Mouse (Mus musculus) midbrain, embryonic 16.5 days (tissue): ENCODE results near the gene Slco2b1. TPM values are rescaled to one million over a fixed set of nuclear protein-coding genes. Genes with fewer than 3 reads are reported as not detected.
"Not testable (repeated sequence)": the region's sequence is repeated elsewhere in the genome, so short reads cannot be mapped to it uniquely, and the experiment has no call there.

Experiments
- ATAC-seq: fragments of 200-750 bp; cut with Nextera tagmentation; 2 replicates; pipeline ENCODE4 v1.8.0; 2017; ENCODE audit warnings: moderate TSS enrichment
- H3K27ac ChIP-seq: fragments of 300-500 bp; sonication (generic); 2 replicates; pipeline ENCODE4 v1.5.1; 2014; ENCODE audit warnings: mild to moderate bottlenecking, low read length, mixed read lengths
- H3K27me3 ChIP-seq: fragments of 300-500 bp; sonication (generic); 2 replicates; pipeline ENCODE4 v1.6.1; 2014; ENCODE audit warnings: low read depth, low read length, mixed read lengths; ENCODE audit not compliant: control insufficient read depth, insufficient read depth
- H3K36me3 ChIP-seq: fragments of 300-500 bp; sonication (generic); 2 replicates; pipeline ENCODE4 v1.6.1; 2014; ENCODE audit warnings: mild to moderate bottlenecking, low read length, moderate library complexity, mixed read lengths; ENCODE audit not compliant: control insufficient read depth, insufficient read depth
- H3K4me1 ChIP-seq: fragments of 300-500 bp; sonication (generic); 2 replicates; pipeline ENCODE4 v1.6.1; 2014; ENCODE audit warnings: mild to moderate bottlenecking, low read length, mixed read lengths; ENCODE audit not compliant: control insufficient read depth, insufficient read depth
- H3K4me2 ChIP-seq: fragments of 300-500 bp; sonication (generic); 2 replicates; pipeline ENCODE4 v1.6.1; 2014; ENCODE audit warnings: mild to moderate bottlenecking, low read length, mixed read lengths
- H3K4me3 ChIP-seq: fragments of 300-500 bp; sonication (generic); 2 replicates; pipeline ENCODE4 v1.5.1; 2014; ENCODE audit warnings: low read depth, mild to moderate bottlenecking, low read length, moderate library complexity, mixed read lengths
- H3K9ac ChIP-seq: fragments of 300-500 bp; sonication (generic); 2 replicates; pipeline ENCODE4 v1.6.1; 2014; ENCODE audit warnings: low read depth, low read length, mixed read lengths
- H3K9me3 ChIP-seq: fragments of 300-500 bp; sonication (generic); replicated peaks from 2 replicates; pipeline ENCODE4 v1.6.1; 2014; ENCODE audit warnings: mild to moderate bottlenecking, low read length, mixed read lengths; ENCODE audit not compliant: control insufficient read depth, poor library complexity, severe bottlenecking
- WGBS: fragments of 180-500 bp; shearing (Covaris S2); extraction: QIAGEN DNeasy Blood & Tissue Kit; methylation state at CpG from one replicate; pipeline ENCODE4 v1.1.7; 2014; 5-methylcytosine and 5-hydroxymethylcytosine counted together
- polyA plus RNA-seq: library from polyadenylated mRNA; unstranded; fragments of >200 nt; fragmentation: Nextera tagmentation; extraction: Ambion mirVana; gene quantifications from 2 replicates; pipeline ENCODE4 v1.2.1, GENCODE M21; 2015

Gene Slco2b1
- polyA plus RNA-seq, 1 experiment from 2014 or later, result 6.5 TPM

DNA sequence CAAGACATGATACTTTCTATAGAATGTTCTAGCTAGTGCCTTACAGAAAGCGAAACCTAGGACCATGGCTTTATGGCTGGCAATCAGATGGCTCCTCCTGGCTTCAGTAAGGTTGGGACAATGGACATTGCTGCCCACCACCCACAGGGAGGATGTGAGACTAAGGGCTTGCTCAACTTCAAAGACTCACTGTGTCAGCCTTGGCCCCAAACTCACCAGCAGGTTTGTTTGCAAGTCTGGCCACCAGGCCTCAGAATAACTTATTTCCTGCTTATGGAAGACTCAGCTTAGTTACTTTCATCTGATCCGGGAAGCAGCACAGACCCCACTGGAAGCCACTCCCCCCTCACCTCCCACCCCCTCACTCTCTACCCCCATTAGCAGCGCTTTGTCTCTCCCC is 12.0 kb downstream of the Slco2b1 start:
- Histone ChIP-seq H3K9ac (no peak overlapping the region), H3K4me1 (no peaks in the 10 kb centered on the region), H3K27ac (no peak overlapping the region), H3K4me2 (no peak overlapping the region), H3K36me3 (no peaks in the 10 kb centered on the region), H3K4me3 (no peak overlapping the region), H3K27me3 (no peaks in the 10 kb centered on the region), H3K9me3 (no peaks in the 10 kb centered on the region)
- ATAC-seq, result no peak
- WGBS, result 67% methylated on average over 3 of the region's 3 CpGs

DNA sequence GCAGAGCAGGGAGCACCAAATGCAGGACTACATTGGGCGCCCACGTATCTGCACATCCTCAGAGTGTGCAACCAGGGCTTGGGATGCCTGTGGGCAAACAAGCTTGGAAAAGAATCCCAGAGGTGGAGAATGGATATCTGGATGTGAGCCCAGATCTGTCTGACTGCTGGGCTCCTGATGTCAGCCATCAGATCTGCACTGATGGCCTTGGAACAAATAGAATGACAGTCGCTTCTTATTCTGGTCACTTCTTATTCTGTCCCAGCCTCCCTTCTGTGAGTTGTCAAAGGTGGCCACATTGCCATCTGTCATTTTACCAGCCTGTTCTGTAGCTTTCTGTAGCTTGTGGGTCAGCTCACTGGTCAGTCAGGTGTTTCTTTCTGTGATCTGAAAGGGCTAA is 12.6 kb downstream of the Slco2b1 start:
- no peak overlapping the region for H3K4me3 ChIP-seq
- 80% methylated on average over 3 of the region's 3 CpGs for WGBS
- H3K9me3 ChIP-seq, result no peaks in the 10 kb centered on the region
- H3K27me3 ChIP-seq, result no peaks in the 10 kb centered on the region
- no peaks in the 10 kb centered on the region for H3K36me3 ChIP-seq
- H3K9ac ChIP-seq, result no peak overlapping the region
- H3K4me2 ChIP-seq, result no peak overlapping the region
- no peaks in the 10 kb centered on the region for H3K4me1 ChIP-seq
- no peak for ATAC-seq
- no peak overlapping the region for H3K27ac ChIP-seq

GRCm38 (mm10) chr7:99695471-99696057 is 15.6 kb downstream of the Slco2b1 start:
- 82% methylated on average over 8 of the region's 8 CpGs for WGBS
- no peak for ATAC-seq
- no peak overlapping the region for H3K4me2 ChIP-seq
- H3K27me3 ChIP-seq, result no peaks in the 10 kb centered on the region
- no peaks in the 10 kb centered on the region for H3K36me3 ChIP-seq
- H3K4me3 ChIP-seq, result no peak overlapping the region
- H3K9me3 ChIP-seq, result no peaks in the 10 kb centered on the region
- H3K9ac ChIP-seq, result no peak overlapping the region
- H3K4me1 ChIP-seq, result no peaks in the 10 kb centered on the region
- H3K27ac ChIP-seq, result no peak overlapping the region

DNA sequence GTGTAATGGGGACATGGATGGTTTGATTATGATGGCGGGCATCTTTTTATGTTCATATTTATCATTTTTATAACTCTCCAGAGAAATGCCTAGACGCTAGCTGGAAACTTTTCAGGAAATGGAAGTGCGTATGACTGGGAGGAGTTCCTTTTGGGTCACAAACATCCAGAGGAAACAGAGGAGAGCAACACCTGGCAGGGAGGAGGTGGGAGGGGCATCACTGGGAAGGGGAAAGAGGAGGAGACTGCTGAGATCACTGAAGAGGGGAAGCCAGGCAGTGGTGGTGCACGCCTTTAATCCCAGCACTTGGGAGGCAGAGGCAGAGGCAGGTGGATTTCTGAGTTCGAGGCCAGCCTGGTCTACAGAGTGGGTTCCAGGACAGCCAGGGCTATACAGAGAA is 16.7 kb downstream of the Slco2b1 start:
- H3K4me2 ChIP-seq, H3K36me3 ChIP-seq, H3K9me3 ChIP-seq, ATAC-seq, H3K4me3 ChIP-seq, H3K4me1 ChIP-seq, H3K27me3 ChIP-seq, H3K27ac ChIP-seq, H3K9ac ChIP-seq: not testable (repeated sequence)
- WGBS, result 85% methylated on average over 5 of the region's 5 CpGs

GRCm38 (mm10) chr7:99693976-99694375 is 17.2 kb downstream of the Slco2b1 start:
- H3K4me3 ChIP-seq, result no peak overlapping the region
- no peaks in the 10 kb centered on the region for H3K9me3 ChIP-seq
- WGBS, result 93% methylated on average over 3 of the region's 3 CpGs
- no peaks in the 10 kb centered on the region for H3K36me3 ChIP-seq
- no peak for ATAC-seq
- no peaks in the 10 kb centered on the region for H3K4me1 ChIP-seq
- H3K27me3 ChIP-seq, result no peaks in the 10 kb centered on the region
- H3K9ac ChIP-seq, result no peak overlapping the region
- H3K4me2 ChIP-seq, result no peak overlapping the region
- no peak overlapping the region for H3K27ac ChIP-seq

DNA sequence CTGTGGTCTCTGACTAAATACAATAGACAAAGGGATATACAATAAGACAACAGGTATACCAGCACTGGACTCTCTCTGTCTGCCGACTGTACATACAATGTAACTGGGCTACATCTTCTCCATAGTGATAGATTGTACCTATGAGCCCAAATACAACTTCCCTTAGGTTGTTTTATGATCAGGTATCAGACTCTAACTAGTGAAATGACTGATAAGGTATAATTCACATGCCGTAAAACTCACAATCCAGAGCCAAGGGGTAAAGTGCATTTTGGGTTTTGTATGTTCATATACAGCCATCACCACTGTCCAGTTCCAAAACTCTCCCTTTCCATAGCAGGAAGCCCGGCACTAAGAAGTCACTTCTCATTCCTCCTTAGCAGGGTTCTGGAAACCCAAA is 17.8 kb downstream of the Slco2b1 start:
- Histone ChIP-seq H3K36me3 (no peaks in the 10 kb centered on the region), H3K4me3 (no peak overlapping the region), H3K4me1 (no peaks in the 10 kb centered on the region), H3K9me3 (no peaks in the 10 kb centered on the region), H3K4me2 (no peak overlapping the region), H3K27ac (no peak overlapping the region), H3K27me3 (no peaks in the 10 kb centered on the region), H3K9ac (no peak overlapping the region)
- ATAC-seq, result no peak
- 98% methylated on average over 3 of the region's 3 CpGs for WGBS

DNA sequence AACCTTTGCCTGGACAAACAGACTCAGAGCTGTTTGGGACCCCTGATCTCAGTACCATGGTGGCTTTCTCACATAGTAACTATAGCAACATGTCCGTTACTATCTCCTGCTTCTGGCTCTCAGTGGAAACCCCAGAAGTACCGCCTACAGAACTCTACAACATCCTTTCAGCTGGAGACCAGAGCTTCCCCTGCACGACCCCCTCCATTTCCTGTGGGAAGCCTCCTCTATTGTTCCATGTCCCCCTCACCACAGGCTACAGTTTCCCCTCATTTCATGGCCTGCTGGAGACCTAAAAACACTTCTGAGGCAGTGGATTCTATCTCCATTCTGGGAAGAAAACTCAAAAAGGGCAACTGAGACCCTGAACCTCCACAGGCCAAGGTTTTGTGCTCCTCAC is 18.7 kb downstream of the Slco2b1 start:
- H3K27me3 ChIP-seq, result no peaks in the 10 kb centered on the region
- H3K4me3 ChIP-seq, result no peak overlapping the region
- no peak overlapping the region for H3K27ac ChIP-seq
- H3K9ac ChIP-seq, result no peak overlapping the region
- H3K4me1 ChIP-seq, result no peaks in the 10 kb centered on the region
- no peak for ATAC-seq
- H3K36me3 ChIP-seq, result no peaks in the 10 kb centered on the region
- no peak overlapping the region for H3K4me2 ChIP-seq
- H3K9me3 ChIP-seq, result no peaks in the 10 kb centered on the region
- WGBS, result 26% methylated on average over 3 of the region's 3 CpGs

GRCm38 (mm10) chr7:99690819-99691218 is 20.3 kb downstream of the Slco2b1 start:
- Histone ChIP-seq H3K4me1 (no peaks in the 10 kb centered on the region), H3K36me3 (no peaks in the 10 kb centered on the region), H3K4me3 (no peak overlapping the region), H3K9ac (no peak overlapping the region), H3K9me3 (no peaks in the 10 kb centered on the region), H3K4me2 (no peak overlapping the region), H3K27me3 (no peaks in the 10 kb centered on the region), H3K27ac (no peak overlapping the region)
- no peak for ATAC-seq
- WGBS, result 74% methylated on average over 7 of the region's 7 CpGs

DNA sequence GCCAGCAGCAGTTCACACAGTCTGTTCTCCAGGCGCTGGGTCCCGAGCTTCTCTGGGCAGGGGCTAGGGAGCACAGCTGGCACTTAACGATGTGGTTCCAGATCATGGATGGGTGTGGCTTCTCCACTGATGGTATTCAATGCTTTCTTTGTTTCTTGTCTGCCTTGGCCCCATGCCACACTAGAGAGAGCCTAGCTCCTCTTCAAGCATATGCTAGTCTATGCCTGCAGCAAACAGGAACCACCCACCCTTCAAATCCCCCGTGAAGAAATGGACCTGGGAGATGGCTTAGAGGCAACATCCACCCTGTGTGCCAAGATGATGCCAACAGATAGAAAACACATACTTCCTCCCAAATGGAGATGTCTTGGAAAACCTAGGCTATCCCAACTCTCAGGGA is 27.1 kb downstream of the Slco2b1 start:
- Histone ChIP-seq H3K36me3 (no peaks in the 10 kb centered on the region), H3K4me2 (no peak overlapping the region), H3K4me1 (no peaks in the 10 kb centered on the region), H3K27ac (no peak overlapping the region), H3K4me3 (no peak overlapping the region), H3K27me3 (no peaks in the 10 kb centered on the region), H3K9ac (no peak overlapping the region), H3K9me3 (no peaks in the 10 kb centered on the region)
- 67% methylated on average over 4 of the region's 4 CpGs for WGBS
- ATAC-seq, result no peak
